Mouse (Mus musculus) kidney, postnatal 14 days (tissue): ENCODE measurements around the gene Fam131c.

ENCODE experiments used
- DNase-seq: peaks from one replicate; pipeline ENCODE4 v3.0.0; 2022; ENCODE audit warnings: mixed read lengths

The Fam131c gene

DNA sequence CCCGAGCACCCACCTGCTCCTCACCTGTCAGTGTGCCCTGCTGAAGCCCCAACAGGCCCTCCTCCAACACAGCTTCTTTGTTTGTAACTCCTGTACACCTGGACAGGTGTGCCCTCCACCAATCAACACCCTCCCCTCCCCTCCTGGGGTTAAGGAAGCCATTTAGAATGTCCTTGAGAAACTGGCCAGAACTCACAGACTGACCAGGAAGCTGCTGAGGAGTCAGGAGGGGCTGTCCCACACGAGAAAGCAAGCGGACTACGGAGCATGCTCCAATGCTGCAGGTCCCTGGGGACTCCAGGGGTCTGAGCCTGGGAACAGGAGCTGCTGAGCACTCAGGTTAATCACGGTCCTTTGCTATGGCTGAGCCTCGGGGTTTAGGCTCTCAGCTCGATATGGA, 47.9 kb downstream of the Fam131c start, which contains the start of gene Clcnkb:
TSS of gene Clcnkb (minus strand) at position 91 of the 400 bp plus-strand sequence.
- peak; percentile 68 for DNase-seq

DNA sequence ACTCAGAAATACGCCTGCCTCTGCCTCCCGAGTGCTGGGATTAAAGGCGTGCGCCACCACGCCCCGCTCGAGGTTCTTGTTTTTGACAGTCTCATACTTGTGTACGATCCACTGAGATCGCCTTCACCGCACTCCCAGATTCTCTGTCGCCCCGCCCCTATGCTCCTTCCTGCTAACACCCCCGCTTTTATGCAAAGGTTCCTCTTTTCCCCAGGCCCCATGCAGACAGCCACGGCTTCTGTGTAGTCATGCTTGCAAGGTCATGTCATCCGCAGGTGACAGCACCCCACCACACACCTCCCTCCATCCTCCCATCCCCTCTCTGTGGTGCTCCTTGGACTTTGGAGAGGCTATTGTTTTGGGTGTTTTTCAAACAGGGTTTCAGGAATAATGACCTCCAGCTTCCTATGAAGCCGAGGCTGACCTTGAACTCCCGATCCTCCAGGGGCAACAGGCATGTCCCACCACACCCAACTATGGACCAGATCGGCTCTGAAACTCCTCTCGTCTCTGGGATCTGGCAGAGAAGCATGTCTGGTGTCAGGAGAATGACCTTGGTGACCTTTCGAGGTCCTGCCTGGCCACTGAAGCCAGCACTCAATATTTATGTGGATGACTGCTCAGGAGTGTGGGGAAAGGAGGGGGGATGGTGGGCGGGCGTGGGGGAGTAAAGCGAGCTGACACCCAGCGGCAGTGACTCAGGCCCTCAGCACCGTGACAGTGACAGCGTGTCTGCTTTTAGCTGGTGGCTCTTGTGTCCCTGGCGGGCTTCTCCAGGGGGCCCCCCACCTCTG, 51.6 kb downstream of the Fam131c start:
- DNase-seq: peak; percentile 46

GRCm38 (mm10) chr4:141420192-141420829, 52.3 kb downstream of the Fam131c start, which contains the start of gene Hspb7:
Gene Hspb7, plus strand, starts transcription at chr4:141420779.
- DNase-seq: no peak

GRCm38 (mm10) chr4:141420886-141421285, 52.9 kb downstream of the Fam131c start:
- DNase-seq: no peak

- no peak for DNase-seq
Measured at GRCm38 (mm10) chr4:141421423-141421822, 53.4 kb downstream of the Fam131c start.

- no peak for DNase-seq
Measured at GRCm38 (mm10) chr4:141422841-141423240, 54.8 kb downstream of the Fam131c start.

DNA sequence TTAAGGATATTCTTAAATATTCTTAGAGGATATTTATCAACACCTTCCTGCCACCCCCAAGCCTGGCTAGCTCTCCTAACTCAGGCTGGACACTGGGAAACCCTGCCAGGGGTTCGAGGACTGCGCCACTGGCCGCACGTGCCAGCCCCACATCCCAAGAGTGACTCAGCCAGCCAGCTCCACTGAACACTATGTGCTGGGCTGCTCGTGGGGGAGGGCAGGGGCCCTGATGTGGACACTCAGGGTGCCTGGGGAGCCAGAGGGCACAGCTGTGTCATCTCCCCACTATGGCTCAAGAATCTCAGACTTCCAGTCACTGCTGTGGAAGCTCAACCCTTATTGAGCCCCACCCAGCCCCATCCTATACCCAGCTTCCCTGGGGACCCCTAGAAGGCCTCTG, 55.3 kb downstream of the Fam131c start:
- no peak for DNase-seq

DNA sequence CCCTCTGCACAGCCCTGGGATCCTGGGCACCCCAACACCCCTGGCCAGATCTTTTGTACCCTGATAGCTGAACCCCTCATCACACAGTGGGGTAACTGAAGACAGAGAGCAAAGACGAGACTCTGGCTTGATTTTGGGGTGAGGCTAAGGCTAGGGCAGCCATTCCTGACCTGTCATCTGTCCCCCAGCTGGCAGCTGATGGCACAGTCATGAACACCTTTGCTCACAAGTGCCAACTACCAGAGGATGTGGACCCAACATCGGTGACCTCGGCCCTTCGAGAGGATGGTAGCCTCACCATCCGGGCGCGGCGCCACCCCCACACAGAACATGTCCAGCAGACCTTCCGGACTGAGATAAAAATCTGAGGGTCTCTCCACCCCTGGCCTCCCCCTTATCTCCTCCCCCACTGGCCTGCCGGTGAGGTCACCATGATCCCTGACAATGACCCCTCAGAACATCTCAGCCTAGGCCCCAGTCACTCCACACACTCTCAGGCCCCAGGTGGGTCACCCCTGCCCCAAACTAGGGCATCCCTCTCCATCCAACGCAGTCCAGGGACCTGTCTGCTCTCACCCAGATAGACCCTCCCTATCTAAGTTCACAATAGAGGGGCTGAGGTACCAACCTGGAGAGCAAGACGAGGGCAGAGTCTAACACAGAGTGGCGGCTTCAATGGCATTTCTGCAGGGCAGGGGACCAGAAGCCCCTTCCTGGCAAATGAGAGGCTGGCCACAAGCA, 55.8 kb downstream of the Fam131c start:
- no peak for DNase-seq

GRCm38 (mm10) chr4:141425484-141426479, 57.8 kb downstream of the Fam131c start:
- peak; percentile 79 for DNase-seq

DNA sequence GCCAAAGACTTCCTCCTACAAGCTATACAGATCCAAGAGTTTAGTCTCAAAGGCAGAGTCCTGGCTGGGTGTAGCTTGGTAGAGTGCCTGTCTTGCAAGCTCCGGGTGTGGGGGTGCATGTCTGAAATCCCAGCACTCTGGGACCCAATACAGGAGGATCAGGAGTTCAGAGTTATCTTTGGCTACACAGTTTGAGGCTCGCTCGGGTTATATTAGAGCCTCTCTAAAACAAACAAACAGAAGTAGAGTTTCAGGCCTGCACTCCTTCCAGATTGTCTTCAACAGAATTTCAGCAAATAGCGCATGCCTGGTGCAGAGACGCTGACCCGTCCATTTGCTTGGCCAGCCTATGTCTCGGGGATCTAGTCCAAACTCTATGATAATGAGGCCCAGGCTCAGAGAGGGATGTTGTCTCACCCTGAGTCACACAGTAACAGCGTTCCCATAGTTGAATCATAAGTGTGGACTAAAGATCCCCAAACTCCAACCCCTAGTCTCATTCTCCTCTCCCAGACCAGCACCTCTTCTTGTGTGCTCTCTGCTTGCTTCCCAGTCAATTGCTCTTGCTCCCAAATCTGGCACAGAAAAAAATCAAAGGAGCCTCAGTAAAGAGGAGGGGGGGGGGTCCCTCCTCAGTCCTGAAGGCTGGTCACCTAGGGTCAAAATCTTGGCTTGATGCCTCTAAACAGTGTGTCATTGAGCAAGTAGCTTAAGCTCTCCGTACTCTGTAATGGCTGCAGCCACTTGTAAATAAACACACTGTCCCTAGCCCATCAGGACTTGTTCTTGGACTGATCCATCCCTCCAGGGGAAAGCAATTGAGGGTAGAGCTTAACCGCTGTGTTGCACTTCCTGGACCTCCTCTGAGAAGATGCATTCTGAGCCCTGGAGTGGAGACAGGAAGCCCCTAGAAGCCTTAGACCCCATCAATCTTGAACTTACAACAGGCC, 59.1 kb downstream of the Fam131c start:
- DNase-seq: no peak

- no peak for DNase-seq
Measured at GRCm38 (mm10) chr4:141427921-141428320, 59.9 kb downstream of the Fam131c start.

GRCm38 (mm10) chr4:141429381-141429780, 61.4 kb downstream of the Fam131c start:
- no peak for DNase-seq

GRCm38 (mm10) chr4:141429847-141430246, 61.8 kb downstream of the Fam131c start:
- DNase-seq: peak; percentile 68

DNA sequence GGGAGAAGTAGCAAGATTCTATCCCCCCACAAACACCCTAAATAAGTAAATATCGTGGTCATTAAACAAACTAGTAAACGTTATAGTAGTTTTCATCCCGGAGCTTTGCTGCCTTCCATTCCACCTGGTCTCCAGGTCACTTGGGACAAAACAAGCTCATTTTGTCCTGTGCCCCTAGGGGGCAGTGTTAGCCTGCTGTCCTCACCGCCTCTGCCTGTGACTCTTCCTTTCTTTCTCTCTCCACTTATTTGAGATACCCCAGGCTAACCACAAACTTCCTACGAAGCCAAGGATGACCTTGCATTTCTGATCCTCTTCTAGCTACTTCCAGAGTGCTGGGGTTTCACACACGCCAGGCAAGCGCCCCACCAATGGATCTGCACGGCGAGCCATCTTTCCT, 63.0 kb downstream of the Fam131c start:
- DNase-seq: peak; percentile 83

DNA sequence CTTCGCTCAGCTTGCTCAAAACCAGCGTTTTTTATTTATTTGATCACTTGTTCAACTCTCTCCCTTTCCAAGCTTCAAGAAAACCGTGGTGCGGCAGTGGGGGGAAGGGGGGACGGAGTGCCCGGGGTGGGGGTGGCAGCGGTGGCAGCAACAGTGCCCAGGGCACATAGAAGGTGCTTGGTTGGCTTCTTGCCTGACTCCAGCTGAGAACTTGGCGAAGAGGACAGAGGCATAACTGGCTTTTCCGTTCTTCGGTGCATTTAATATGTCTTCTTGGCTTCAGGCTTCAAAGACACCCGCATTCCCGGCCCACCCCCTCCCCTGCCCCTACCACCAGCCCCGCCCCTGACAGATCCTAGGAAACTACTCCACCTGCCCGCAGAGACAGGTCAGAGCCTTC, 64.6 kb downstream of the Fam131c start:
- peak; percentile 55 for DNase-seq

GRCm38 (mm10) chr4:141433191-141433590, 65.2 kb downstream of the Fam131c start:
- no peak for DNase-seq
